Mouse (Mus musculus) neural tube, embryonic 14.5 days (tissue): ENCODE data around the gene Rsph1. TPM values are rescaled to one million over a fixed set of nuclear protein-coding genes. Genes with fewer than 3 reads are reported as not detected.

Source experiments
- ATAC-seq: fragments of 200-750 bp; cut with Nextera tagmentation; 2 replicates; pipeline ENCODE4 v1.8.0; 2017; ENCODE audit warnings: low read depth, mild to moderate bottlenecking, moderate TSS enrichment, moderate library complexity
- H3K27ac ChIP-seq: fragments of 300-500 bp; sonication (generic); 2 replicates; pipeline ENCODE4 v1.5.1; 2014; ENCODE audit warnings: low read depth, mild to moderate bottlenecking, control low read depth, low read length, moderate library complexity, mixed read lengths
- H3K27me3 ChIP-seq: fragments of 300-500 bp; sonication (generic); 2 replicates; pipeline ENCODE4 v1.6.1; 2014; ENCODE audit warnings: low read length; ENCODE audit not compliant: control insufficient read depth, insufficient read depth
- H3K36me3 ChIP-seq: fragments of 300-500 bp; sonication (generic); 2 replicates; pipeline ENCODE4 v1.6.1; 2014; ENCODE audit warnings: low read length, mixed read lengths; ENCODE audit not compliant: control insufficient read depth, insufficient read depth
- H3K4me1 ChIP-seq: fragments of 300-500 bp; sonication (generic); 2 replicates; pipeline ENCODE4 v1.6.1; 2014; ENCODE audit warnings: low read length; ENCODE audit not compliant: control insufficient read depth, insufficient read depth
- H3K4me2 ChIP-seq: fragments of 300-500 bp; sonication (generic); 2 replicates; pipeline ENCODE4 v1.6.1; 2014; ENCODE audit warnings: mild to moderate bottlenecking, low read depth, low read length, control low read depth
- H3K4me3 ChIP-seq: fragments of 300-500 bp; sonication (generic); 2 replicates; pipeline ENCODE4 v1.5.1; 2014; ENCODE audit warnings: low read depth, low read length, control low read depth, mixed read lengths
- H3K9ac ChIP-seq: fragments of 300-500 bp; sonication (generic); replicated peaks from 2 replicates; pipeline ENCODE4 v1.6.1; 2014; ENCODE audit warnings: low read depth, mild to moderate bottlenecking, control low read depth, low read length, mixed read lengths
- H3K9me3 ChIP-seq: fragments of 300-500 bp; sonication (generic); 2 replicates; pipeline ENCODE4 v1.6.1; 2016; ENCODE audit warnings: low read length; ENCODE audit not compliant: control insufficient read depth
- WGBS: fragments of 180-500 bp; shearing (Covaris S2); extraction: QIAGEN DNeasy Blood & Tissue Kit; methylation state at CpG from one replicate; pipeline ENCODE4 v1.1.7; 2014; 5-methylcytosine and 5-hydroxymethylcytosine counted together
- polyA plus RNA-seq: library from polyadenylated mRNA; unstranded; fragments of >200 nt; fragmentation: Nextera tagmentation; extraction: Ambion mirVana; gene quantifications from 2 replicates; pipeline ENCODE4 v1.2.1, GENCODE M21; 2014

The Rsph1 gene
- polyA plus RNA-seq, 1 experiment from 2014 or later: 3.3 TPM

- Histone ChIP-seq H3K27ac (no peak overlapping the region), H3K4me3 (no peak overlapping the region), H3K4me1 (no peaks in the 10 kb centered on the region), H3K9ac (no peak overlapping the region), H3K36me3 (no peaks in the 10 kb centered on the region), H3K4me2 (no peak overlapping the region), H3K9me3 (no peaks in the 10 kb centered on the region), H3K27me3 (no peaks in the 10 kb centered on the region)
- WGBS: 15% methylated on average over 7 of the region's 7 CpGs
- ATAC-seq: no peak
These were observed 5.5 kb upstream of the Rsph1 start for GRCm38 (mm10) chr17:31282687-31283053.

- no peaks in the 10 kb centered on the region for H3K36me3 ChIP-seq
- H3K27me3 ChIP-seq: no peaks in the 10 kb centered on the region
- ATAC-seq: no peak
- no peaks in the 10 kb centered on the region for H3K9me3 ChIP-seq
- 45% methylated on average over 19 of the region's 19 CpGs for WGBS
- no peak overlapping the region for H3K4me3 ChIP-seq
- H3K27ac ChIP-seq: no peak overlapping the region
- H3K9ac ChIP-seq: no peak overlapping the region
- no peak overlapping the region for H3K4me2 ChIP-seq
- no peaks in the 10 kb centered on the region for H3K4me1 ChIP-seq
These were observed 4.9 kb upstream of the Rsph1 start for GRCm38 (mm10) chr17:31281830-31282686.

GRCm38 (mm10) chr17:31280269-31280668 is 3.1 kb upstream of the Rsph1 start:
- no peaks in the 10 kb centered on the region for H3K36me3 ChIP-seq
- no peak overlapping the region for H3K9ac ChIP-seq
- 83% methylated on average over 6 of the region's 6 CpGs for WGBS
- no peaks in the 10 kb centered on the region for H3K9me3 ChIP-seq
- no peaks in the 10 kb centered on the region for H3K27me3 ChIP-seq
- no peak overlapping the region for H3K27ac ChIP-seq
- ATAC-seq: no peak
- no peaks in the 10 kb centered on the region for H3K4me1 ChIP-seq
- H3K4me3 ChIP-seq: no peak overlapping the region
- no peak overlapping the region for H3K4me2 ChIP-seq

- Histone ChIP-seq H3K27me3 (no peaks in the 10 kb centered on the region), H3K4me3 (no peak overlapping the region), H3K4me1 (no peaks in the 10 kb centered on the region), H3K36me3 (no peaks in the 10 kb centered on the region), H3K27ac (no peak overlapping the region), H3K4me2 (no peak overlapping the region), H3K9me3 (no peaks in the 10 kb centered on the region), H3K9ac (no peak overlapping the region)
- 81% methylated on average over 9 of the region's 9 CpGs for WGBS
- no peak for ATAC-seq
These were observed 2.4 kb upstream of the Rsph1 start for GRCm38 (mm10) chr17:31279541-31279940.

GRCm38 (mm10) chr17:31277931-31278330 is 748 bp upstream of the Rsph1 start:
- H3K4me2 ChIP-seq: no peak overlapping the region
- H3K36me3 ChIP-seq: no peaks in the 10 kb centered on the region
- WGBS: 76% methylated on average over 4 of the region's 4 CpGs
- H3K9ac ChIP-seq: no peak overlapping the region
- H3K4me3 ChIP-seq: no peak overlapping the region
- H3K9me3 ChIP-seq: no peaks in the 10 kb centered on the region
- no peak overlapping the region for H3K27ac ChIP-seq
- ATAC-seq: no peak
- no peaks in the 10 kb centered on the region for H3K4me1 ChIP-seq
- no peaks in the 10 kb centered on the region for H3K27me3 ChIP-seq

- no peaks in the 10 kb centered on the region for H3K27me3 ChIP-seq
- no peak overlapping the region for H3K27ac ChIP-seq
- no peak overlapping the region for H3K9ac ChIP-seq
- no peaks in the 10 kb centered on the region for H3K9me3 ChIP-seq
- no peaks in the 10 kb centered on the region for H3K36me3 ChIP-seq
- WGBS: 29% methylated on average over 9 of the region's 9 CpGs
- no peak for ATAC-seq
- no peaks in the 10 kb centered on the region for H3K4me1 ChIP-seq
- peak overlapping the region; percentile 41 for H3K4me3 ChIP-seq
- peak overlapping the region; percentile 76 for H3K4me2 ChIP-seq
These were observed 819 bp downstream of the Rsph1 start for GRCm38 (mm10) chr17:31276207-31276921.

- Histone ChIP-seq H3K36me3 (no peaks in the 10 kb centered on the region), H3K9ac (no peak overlapping the region), H3K27me3 (no peaks in the 10 kb centered on the region), H3K4me1 (no peaks in the 10 kb centered on the region), H3K27ac (no peak overlapping the region), H3K9me3 (no peaks in the 10 kb centered on the region), H3K4me3 (no peak overlapping the region), H3K4me2 (no peak overlapping the region)
- WGBS: 87% methylated on average over 6 of the region's 6 CpGs
- ATAC-seq: no peak
These were observed 2.0 kb downstream of the Rsph1 start for GRCm38 (mm10) chr17:31275181-31275580.

GRCm38 (mm10) chr17:31273631-31274030 is 3.6 kb downstream of the Rsph1 start:
- no peaks in the 10 kb centered on the region for H3K36me3 ChIP-seq
- no peaks in the 10 kb centered on the region for H3K27me3 ChIP-seq
- no peak overlapping the region for H3K4me3 ChIP-seq
- no peak for ATAC-seq
- no peaks in the 10 kb centered on the region for H3K9me3 ChIP-seq
- H3K4me2 ChIP-seq: no peak overlapping the region
- no peak overlapping the region for H3K9ac ChIP-seq
- H3K4me1 ChIP-seq: no peaks in the 10 kb centered on the region
- WGBS: 88% methylated on average over 8 of the region's 8 CpGs
- no peak overlapping the region for H3K27ac ChIP-seq

- Histone ChIP-seq H3K27me3 (no peaks in the 10 kb centered on the region), H3K4me1 (no peaks in the 10 kb centered on the region), H3K36me3 (no peaks in the 10 kb centered on the region), H3K9ac (no peak overlapping the region), H3K4me2 (no peak overlapping the region), H3K27ac (no peak overlapping the region), H3K4me3 (no peak overlapping the region), H3K9me3 (no peaks in the 10 kb centered on the region)
- ATAC-seq: no peak
- 90% methylated on average over 9 of the region's 9 CpGs for WGBS
These were observed 4.6 kb downstream of the Rsph1 start for GRCm38 (mm10) chr17:31272416-31273165.
